Mouse (Mus musculus) lung, embryonic 14.5 days (tissue): ENCODE data around the gene Rgl1. TPM values are rescaled to one million over a fixed set of nuclear protein-coding genes. Genes with fewer than 3 reads are reported as not detected.

Experiments
- ATAC-seq: fragments of 200-750 bp; cut with Nextera tagmentation; 2 replicates; pipeline ENCODE4 v1.8.0; 2017; ENCODE audit warnings: mild to moderate bottlenecking, moderate TSS enrichment, moderate library complexity; ENCODE audit not compliant: insufficient read depth
- DNase-seq: peaks from one replicate; pipeline ENCODE4 v3.0.0-alpha.2; 2015
- H3K27ac ChIP-seq: fragments of 300-500 bp; sonication (generic); 2 replicates; pipeline ENCODE4 v1.5.1; 2014; ENCODE audit warnings: low read depth, mild to moderate bottlenecking, moderate library complexity
- H3K27me3 ChIP-seq: fragments of 300-500 bp; sonication (generic); 2 replicates; pipeline ENCODE4 v1.6.1; 2014; ENCODE audit warnings: low read length, control low read depth; ENCODE audit not compliant: insufficient read depth
- H3K36me3 ChIP-seq: fragments of 300-500 bp; sonication (generic); 2 replicates; pipeline ENCODE4 v1.6.1; 2014; ENCODE audit warnings: control low read depth; ENCODE audit not compliant: insufficient read depth
- H3K4me1 ChIP-seq: fragments of 300-500 bp; sonication (generic); 2 replicates; pipeline ENCODE4 v1.6.1; 2014; ENCODE audit warnings: antibody characterized with exemption, control low read depth; ENCODE audit not compliant: insufficient read depth
- H3K4me2 ChIP-seq: fragments of 300-500 bp; sonication (generic); 2 replicates; pipeline ENCODE4 v1.6.1; 2014; ENCODE audit warnings: mild to moderate bottlenecking
- H3K4me3 ChIP-seq: fragments of 300-500 bp; sonication (generic); 2 replicates; pipeline ENCODE4 v1.5.1; 2014; ENCODE audit warnings: low read depth, low read length
- H3K9ac ChIP-seq: fragments of 300-500 bp; sonication (generic); 2 replicates; pipeline ENCODE4 v1.6.1; 2014
- H3K9me3 ChIP-seq: fragments of 300-500 bp; sonication (generic); 2 replicates; pipeline ENCODE4 v1.6.1; 2016; ENCODE audit warnings: low read depth, low read length, control low read depth
- CTCF ChIP-seq: IDR thresholded peaks from 2 replicates; pipeline ENCODE4 v1.5.1; 2016; ENCODE audit warnings: antibody characterized with exemption, low read depth
- WGBS: fragments of 180-500 bp; shearing (Covaris S2); extraction: QIAGEN DNeasy Blood & Tissue Kit; methylation state at CpG from one replicate; pipeline ENCODE4 v1.1.7; 2014; 5-methylcytosine and 5-hydroxymethylcytosine counted together
- polyA plus RNA-seq: library from polyadenylated mRNA; unstranded; fragments of >200 nt; fragmentation: Nextera tagmentation; extraction: Ambion mirVana; gene quantifications from 2 replicates; pipeline ENCODE4 v1.2.1, GENCODE M21; 2014

Gene Rgl1
- polyA plus RNA-seq, 1 experiment from 2014 or later, result 46.7 TPM

GRCm38 (mm10) chr1:152681676-152682367 is 84.3 kb downstream of the Rgl1 start:
- peak overlapping the region; percentile 77; the same call in 1 of the 2 replicates for H3K27ac ChIP-seq
- no peaks in the 10 kb centered on the region for H3K27me3 ChIP-seq
- H3K4me1 ChIP-seq, result peaks cover 50% of the 10 kb centered on the region
- ATAC-seq (no peak), DNase-seq (peak; percentile 55)
- H3K9ac ChIP-seq, result no peak overlapping the region
- peak; percentile 43 for TF ChIP-seq CTCF
- H3K4me2 ChIP-seq, result no peak overlapping the region
- H3K4me3 ChIP-seq, result no peak overlapping the region
- no peaks in the 10 kb centered on the region for H3K36me3 ChIP-seq
- 29% methylated on average over 6 of the region's 6 CpGs for WGBS
- H3K9me3 ChIP-seq, result no peaks in the 10 kb centered on the region

DNA sequence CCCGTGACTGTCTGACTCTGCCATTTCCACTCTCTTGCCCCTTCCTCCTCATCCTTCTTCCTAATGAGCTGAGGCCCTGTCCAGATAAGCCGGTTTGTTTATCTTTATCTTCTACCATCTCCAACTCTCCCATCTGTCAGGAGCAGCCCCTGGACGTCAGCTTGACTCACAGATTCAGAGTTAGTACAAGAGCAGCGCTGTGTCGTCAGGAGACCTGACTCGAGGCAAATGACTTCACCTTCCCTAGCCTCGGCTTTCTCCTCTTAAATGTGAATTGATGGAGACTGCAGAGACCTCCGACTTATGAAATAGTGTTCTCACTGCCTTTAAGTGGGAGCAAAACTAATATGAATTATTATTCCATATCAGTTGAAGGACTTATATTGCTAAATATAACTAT is 85.0 kb downstream of the Rgl1 start:
- no peak for DNase-seq
- Histone ChIP-seq H3K4me3 (no peak overlapping the region), H3K27me3 (no peaks in the 10 kb centered on the region), H3K4me2 (0 out of 2 replicates have a peak overlapping the region, but pooled peaks have one; percentile 20), H3K27ac (no peak overlapping the region), H3K36me3 (no peaks in the 10 kb centered on the region), H3K9me3 (no peaks in the 10 kb centered on the region), H3K9ac (0 out of 2 replicates have a peak overlapping the region, but pooled peaks have one; percentile 3), H3K4me1 (peaks cover 50% of the 10 kb centered on the region)
- no peak for ATAC-seq
- no peak for TF ChIP-seq CTCF
- 10% methylated on average over 8 of the region's 8 CpGs for WGBS

GRCm38 (mm10) chr1:152678451-152678850 is 87.7 kb downstream of the Rgl1 start:
- 39% methylated on average over 5 of the region's 5 CpGs for WGBS
- Histone ChIP-seq H3K9ac (no peak overlapping the region), H3K36me3 (no peaks in the 10 kb centered on the region), H3K4me3 (no peak overlapping the region), H3K4me2 (peak overlapping the region; percentile 38; the same call in 1 of the 2 replicates), H3K27ac (peak overlapping the region; percentile 71), H3K27me3 (no peaks in the 10 kb centered on the region), H3K4me1 (peaks cover 42% of the 10 kb centered on the region), H3K9me3 (no peaks in the 10 kb centered on the region)
- peak; percentile 55 for TF ChIP-seq CTCF
- no peak; the same call in none of the 2 replicates for ATAC-seq
- peak; percentile 55 for DNase-seq

GRCm38 (mm10) chr1:152677482-152678211 is 88.5 kb downstream of the Rgl1 start:
- Histone ChIP-seq H3K9ac (no peak overlapping the region), H3K36me3 (no peaks in the 10 kb centered on the region), H3K9me3 (no peaks in the 10 kb centered on the region), H3K27ac (peak overlapping the region; percentile 71), H3K4me3 (no peak overlapping the region), H3K4me2 (peak overlapping the region; percentile 38; the same call in 1 of the 2 replicates), H3K27me3 (no peaks in the 10 kb centered on the region), H3K4me1 (peaks cover 36% of the 10 kb centered on the region)
- 33% methylated on average over 12 of the region's 12 CpGs for WGBS
- no peak for TF ChIP-seq CTCF
- peak; percentile 93 for ATAC-seq
- peak; percentile 90 for DNase-seq

- peak overlapping the region; percentile 4; the same call in 1 of the 2 replicates for H3K27ac ChIP-seq
- 0 out of 2 replicates have a peak, but pooled peaks cover 2% of the 10 kb centered on the region for H3K4me1 ChIP-seq
- no peaks in the 10 kb centered on the region for H3K27me3 ChIP-seq
- H3K4me3 ChIP-seq, result no peak overlapping the region
- DNase-seq (peak; percentile 44), ATAC-seq (no peak)
- no peak for TF ChIP-seq CTCF
- WGBS, result 43% methylated on average over 8 of the region's 8 CpGs
- H3K9ac ChIP-seq, result no peak overlapping the region
- no peaks in the 10 kb centered on the region for H3K36me3 ChIP-seq
- no peak overlapping the region for H3K4me2 ChIP-seq
- no peaks in the 10 kb centered on the region for H3K9me3 ChIP-seq
Observed at GRCm38 (mm10) chr1:152669446-152670180, 96.5 kb downstream of the Rgl1 start.

- Histone ChIP-seq H3K36me3 (no peaks in the 10 kb centered on the region), H3K27me3 (no peaks in the 10 kb centered on the region), H3K27ac (no peak overlapping the region), H3K4me2 (no peak overlapping the region), H3K4me3 (no peak overlapping the region), H3K4me1 (no peaks in the 10 kb centered on the region), H3K9ac (no peak overlapping the region), H3K9me3 (no peaks in the 10 kb centered on the region)
- ATAC-seq (no peak), DNase-seq (no peak)
- TF ChIP-seq CTCF, result no peak
- 89% methylated on average over 7 of the region's 7 CpGs for WGBS
Observed at GRCm38 (mm10) chr1:152660436-152660835, 105.7 kb downstream of the Rgl1 start.

- WGBS, result 92% methylated on average over 4 of the region's 4 CpGs
- Histone ChIP-seq H3K36me3 (no peaks in the 10 kb centered on the region), H3K27ac (no peak overlapping the region), H3K4me3 (no peak overlapping the region), H3K27me3 (no peaks in the 10 kb centered on the region), H3K4me2 (no peak overlapping the region), H3K9ac (no peak overlapping the region), H3K9me3 (no peaks in the 10 kb centered on the region), H3K4me1 (no peaks in the 10 kb centered on the region)
- no peak for DNase-seq
- no peak for ATAC-seq
- no peak for TF ChIP-seq CTCF
Observed at GRCm38 (mm10) chr1:152659961-152660360, 106.2 kb downstream of the Rgl1 start.
